Mouse (Mus musculus) spleen, adult 12 weeks (tissue): ENCODE measurements around the gene March4.

ENCODE experiments used
- DNase-seq: peaks from one replicate; pipeline ENCODE4 v3.0.0; 2022; ENCODE audit warnings: low spot score

Gene March4

GRCm38 (mm10) chr1:72536611-72537351 is at the start of gene March4:
March4 (minus strand) TSS chr1:72536930.
- DNase-seq = no peak

- DNase-seq = no peak
Observed at GRCm38 (mm10) chr1:72585971-72586875, 49.5 kb upstream of the March4 start.

GRCm38 (mm10) chr1:72583906-72584305 is 47.2 kb upstream of the March4 start:
- DNase-seq = no peak

GRCm38 (mm10) chr1:72582947-72583731 is 46.4 kb upstream of the March4 start, which contains the start of gene Smarcal1:
Smarcal1 (plus strand) TSS chr1:72583251.
- peak; percentile 84 for DNase-seq

DNA sequence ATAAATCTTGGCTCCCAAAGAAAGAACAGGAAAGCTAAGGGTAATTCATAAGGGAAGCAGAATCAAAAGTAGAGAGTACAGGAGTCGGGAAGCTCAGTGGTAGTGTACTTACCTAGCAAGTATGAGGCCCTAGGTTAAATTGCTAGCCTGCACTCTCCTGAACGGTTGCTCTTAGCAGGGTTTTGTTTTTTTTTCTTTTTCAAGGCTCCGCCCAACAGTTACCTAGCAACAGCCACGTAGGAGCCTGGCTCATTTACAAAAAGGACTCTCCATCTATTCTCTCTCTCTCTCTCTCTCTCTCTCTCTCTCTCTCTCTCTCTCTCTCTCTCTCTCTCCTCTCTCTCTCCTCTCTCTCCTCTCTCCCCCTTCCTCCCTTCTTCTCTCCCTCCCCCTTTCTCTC is 42.1 kb upstream of the March4 start:
- DNase-seq = no peak

GRCm38 (mm10) chr1:72578351-72578750 is 41.6 kb upstream of the March4 start:
- DNase-seq = no peak

- no peak for DNase-seq
Observed at GRCm38 (mm10) chr1:72577481-72577922, 40.8 kb upstream of the March4 start.

DNA sequence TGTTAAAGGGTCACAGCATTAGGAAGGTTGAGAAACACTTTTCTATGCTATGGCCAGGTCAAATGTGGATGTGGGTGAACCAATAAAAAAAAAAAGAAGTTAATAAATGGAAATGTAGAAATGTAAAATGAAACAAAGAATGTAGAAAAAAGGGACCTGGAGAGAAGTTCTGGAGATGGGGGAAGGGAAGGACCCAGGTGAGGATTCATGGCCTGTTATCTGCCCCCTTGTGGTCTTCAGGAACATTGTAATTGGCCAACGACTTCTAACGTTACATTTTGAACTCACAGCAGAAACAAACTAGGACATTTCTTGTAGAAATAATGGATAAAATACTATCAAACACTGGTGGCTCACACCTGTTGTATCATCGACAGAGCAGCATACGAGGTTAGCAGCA is 38.4 kb upstream of the March4 start:
- no peak for DNase-seq

- DNase-seq = no peak
Observed at GRCm38 (mm10) chr1:72574608-72575007, 37.9 kb upstream of the March4 start.

DNA sequence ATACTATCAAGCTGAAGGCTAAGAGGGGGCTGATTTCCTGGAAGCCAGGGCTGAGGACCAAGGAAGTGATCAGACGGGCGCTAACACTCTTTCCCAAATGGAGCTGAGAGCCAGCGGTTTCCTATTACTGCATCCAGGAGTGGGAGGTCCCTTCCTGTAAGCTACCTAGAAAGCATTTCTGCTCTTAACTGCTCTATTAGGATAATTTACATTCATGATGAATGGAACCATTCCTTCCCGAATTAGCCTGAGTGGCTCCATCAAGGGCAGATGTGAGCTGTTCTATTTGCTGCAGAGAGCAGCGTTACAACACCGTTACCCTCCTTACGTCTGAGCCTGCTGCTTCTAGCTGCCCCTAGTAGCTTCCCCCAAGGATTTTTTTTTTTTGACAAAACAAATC is 37.3 kb upstream of the March4 start:
- no peak for DNase-seq

GRCm38 (mm10) chr1:72568725-72569124 is 32.0 kb upstream of the March4 start:
- no peak for DNase-seq

- no peak for DNase-seq
Observed at GRCm38 (mm10) chr1:72567056-72567455, 30.3 kb upstream of the March4 start.

DNA sequence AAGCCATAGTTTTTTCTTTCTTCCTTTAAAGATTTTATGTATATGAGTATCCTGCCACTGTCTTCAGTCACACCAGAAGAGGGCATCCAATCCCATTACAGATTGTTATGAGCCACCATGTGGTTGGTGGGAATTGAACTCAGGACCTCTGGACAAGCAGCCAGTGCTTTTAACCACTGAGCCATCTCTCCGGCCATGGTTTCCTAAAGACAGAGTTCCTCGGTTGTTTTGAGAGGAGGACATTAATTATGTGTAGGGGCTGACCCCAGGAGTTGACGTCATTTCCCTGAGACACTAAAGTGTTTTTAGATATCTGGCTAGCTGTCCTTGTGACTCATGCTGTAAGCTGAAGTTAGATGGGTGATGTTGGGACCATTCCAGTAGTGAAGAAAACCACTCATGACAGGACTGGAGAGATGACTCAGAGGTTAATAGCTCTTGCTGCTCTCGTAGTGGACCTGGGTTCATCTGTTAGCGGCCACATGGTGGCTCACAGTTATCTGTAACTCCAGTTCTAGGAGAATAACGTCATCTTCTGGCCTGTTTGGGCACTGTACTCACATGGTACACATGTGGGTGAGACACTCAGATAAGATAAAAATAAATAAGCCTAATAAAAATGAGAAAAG is 27.7 kb upstream of the March4 start:
- no peak for DNase-seq

DNA sequence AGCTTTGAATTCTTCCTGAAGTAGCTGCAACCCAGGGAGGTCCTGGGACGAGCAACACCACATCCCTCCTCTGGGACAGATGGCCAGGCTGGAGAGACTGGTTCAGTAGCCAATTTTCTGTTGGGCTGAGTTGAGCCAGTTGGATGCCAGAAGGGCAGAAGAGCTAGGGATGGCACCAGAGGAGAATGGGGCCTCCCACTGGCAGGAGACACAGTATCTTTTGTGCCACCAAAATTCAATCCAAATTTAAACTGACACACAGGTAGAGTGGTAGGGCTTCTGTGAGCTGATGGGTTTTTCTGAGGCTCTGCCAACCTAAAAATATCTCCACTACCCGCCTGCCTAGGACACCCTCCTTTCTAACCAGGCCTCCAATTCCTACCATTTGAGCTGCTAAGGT is 21.9 kb upstream of the March4 start:
- DNase-seq = no peak

- no peak for DNase-seq
Observed at GRCm38 (mm10) chr1:72556471-72556870, 19.7 kb upstream of the March4 start.

- DNase-seq = no peak
Observed at GRCm38 (mm10) chr1:72550317-72550716, 13.6 kb upstream of the March4 start.

DNA sequence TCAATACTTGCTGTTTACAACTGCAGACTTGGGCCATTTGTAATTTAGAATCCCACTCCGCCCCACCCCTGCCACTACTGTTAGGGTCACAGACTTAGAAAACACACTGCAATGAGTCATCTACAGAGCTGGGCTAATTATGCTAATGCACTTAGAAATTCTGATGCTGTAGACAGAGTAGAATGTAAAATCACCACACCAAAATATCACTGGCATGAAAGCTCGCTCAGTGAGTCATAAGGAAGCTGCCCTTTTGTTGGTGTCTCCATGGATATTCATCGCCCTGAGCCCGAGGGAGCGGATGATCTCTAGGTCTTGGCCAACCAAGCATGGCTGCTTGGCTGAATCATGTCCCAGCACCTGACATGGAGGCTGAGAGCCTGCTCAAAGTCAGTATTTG is 1.5 kb upstream of the March4 start:
- DNase-seq = no peak

- DNase-seq = no peak
Observed at GRCm38 (mm10) chr1:72535725-72536571, 782 bp downstream of the March4 start.

DNA sequence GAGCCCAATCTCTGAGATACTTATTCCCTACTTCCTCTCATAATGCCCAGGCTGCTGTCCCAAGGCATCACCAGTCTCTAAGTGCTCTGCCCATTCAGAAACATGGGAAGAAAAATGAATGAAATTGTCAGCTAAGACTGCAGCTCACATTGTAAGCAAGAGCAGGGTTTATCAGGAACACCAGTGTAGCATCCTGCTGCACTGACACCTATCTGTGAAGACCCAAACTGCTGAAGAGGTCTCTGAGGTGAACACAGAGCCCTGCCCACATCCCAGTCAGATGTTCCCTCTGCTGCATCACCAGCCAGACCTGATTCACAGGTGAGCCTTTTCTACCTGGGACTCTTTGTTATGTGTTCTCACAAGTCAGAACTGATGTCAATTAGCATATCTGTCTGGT is 3.3 kb downstream of the March4 start:
- DNase-seq = no peak

DNA sequence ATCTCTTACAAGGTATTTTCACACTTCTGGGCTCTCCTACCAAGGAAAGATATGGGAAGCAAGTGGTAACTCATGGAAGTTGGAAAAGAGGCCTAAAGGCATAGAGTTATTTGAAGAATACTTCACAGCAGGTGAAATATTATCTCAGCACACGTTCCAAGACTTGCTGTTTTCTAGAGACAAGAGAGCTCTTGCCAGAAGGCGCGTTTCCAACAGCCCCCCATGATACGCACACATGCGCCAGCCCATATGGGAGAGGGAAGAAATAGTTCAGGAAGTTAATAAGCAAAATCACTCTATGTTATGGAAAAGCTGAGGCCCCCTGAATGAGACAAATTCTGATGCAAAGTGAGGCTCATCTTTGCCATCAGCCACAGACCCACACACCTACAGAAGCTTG is 3.8 kb downstream of the March4 start:
- DNase-seq = no peak
